Mouse (Mus musculus): Measurements from ENCODE around the gene Igsf1.

Igsf1 gene

DNA sequence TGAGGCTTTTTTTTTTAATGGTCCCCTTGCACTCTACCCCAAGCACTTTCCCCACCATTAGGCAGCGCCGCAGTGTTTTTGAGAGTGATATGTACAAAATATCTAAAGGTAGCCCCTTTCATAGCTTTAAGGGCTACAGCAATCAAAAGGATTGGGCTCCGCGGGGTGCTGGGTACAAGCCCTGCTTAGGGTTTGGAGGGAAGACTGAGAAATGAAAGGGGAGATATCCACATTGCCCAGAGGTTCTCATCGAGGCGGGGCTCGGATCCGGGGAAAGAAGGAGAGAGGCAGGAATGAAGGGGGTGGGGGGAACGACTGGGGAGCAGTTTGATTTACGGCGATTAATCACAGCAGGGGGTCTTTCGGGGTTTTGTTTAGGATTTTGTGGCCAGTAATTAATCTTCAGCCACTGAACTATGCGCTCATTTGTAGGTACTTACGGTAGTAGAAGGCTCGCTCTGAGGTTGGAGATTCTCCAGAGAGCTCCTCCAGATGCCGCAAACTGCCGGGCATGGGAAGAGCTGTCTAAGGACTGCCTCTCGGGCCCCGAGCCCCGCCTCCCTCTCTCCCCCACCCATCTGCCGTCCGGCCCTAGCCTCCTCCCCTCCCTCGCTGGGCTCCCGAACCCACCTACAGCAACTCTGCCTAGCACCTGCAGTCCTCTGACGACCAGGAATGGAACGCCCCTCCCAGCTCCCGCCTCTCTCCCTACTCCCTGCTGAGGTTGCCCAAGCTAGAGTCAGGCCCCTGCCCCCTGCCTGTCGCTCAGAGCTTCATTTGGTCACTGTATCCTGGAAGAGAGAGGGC, at the start of gene Igsf1:
Gene Igsf1, minus strand, starts transcription at position 537 of the 807 bp plus-strand sequence.
- no peak for DNase-seq (ENCODE audit: low read depth, low spot score)

DNA sequence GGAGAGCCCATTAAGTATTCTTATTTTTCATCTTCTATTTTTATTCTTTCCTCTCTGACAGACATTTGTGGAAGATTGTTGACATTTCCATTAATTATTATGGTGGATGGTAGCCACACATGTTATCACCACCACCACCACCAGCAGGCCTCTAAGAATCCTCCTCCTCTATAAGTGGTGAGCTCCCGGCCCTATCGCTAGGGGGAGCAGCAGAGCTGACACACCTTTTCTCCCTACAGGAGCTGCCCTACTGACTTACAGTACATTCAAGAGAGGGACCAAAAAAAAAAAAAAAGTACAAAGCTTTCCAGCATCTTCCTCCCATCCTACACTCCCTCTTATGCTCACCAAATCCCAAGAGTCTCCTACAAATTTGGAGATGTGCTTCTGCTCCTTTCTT, 26.7 kb downstream of the Igsf1 start:
- DNase-seq (ENCODE audit: low read depth, low spot score) = no peak

DNA sequence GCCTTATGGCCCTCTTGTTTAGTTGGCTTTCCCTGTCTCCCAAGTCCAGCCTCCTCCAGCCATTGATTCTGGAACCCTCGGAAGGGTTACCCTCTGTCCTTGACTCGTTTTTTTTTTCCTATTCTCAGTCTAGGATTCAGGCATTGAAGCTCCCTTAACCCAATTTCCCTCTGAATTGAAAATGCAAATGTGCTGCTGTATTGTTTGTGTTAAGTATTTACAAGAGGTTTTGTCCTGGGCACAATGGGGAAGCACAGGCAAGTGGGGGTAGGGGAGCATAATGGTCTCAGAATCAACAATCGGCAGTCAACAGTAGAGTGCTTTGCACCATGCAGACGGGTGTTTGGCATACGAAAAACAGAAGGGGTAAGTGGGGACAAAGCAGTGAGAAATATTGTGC, 52.4 kb downstream of the Igsf1 start:
- no peak for DNase-seq (ENCODE audit: low read depth, low spot score)

DNA sequence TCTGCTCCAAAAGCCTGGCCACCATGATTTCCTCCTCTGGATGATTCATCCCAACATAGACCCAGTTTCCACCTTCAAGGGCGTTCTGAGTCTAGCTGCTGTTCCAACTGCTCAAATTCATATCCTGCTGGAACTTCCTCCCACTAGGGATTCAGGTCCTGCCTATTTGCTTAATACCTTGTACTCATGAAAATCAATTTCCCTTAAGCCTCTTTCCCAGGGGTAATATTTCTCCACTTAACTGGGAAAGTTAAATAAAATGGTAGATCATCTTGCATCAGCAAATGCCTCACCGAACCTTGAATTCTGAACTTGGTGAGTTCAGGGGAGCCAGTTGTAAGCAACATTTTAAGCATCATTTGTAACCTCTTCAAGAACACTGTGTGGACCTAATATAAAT, 62.6 kb downstream of the Igsf1 start, which contains the start of gene Olfr1321:
Gene Olfr1321, minus strand, starts transcription at position 101 of the 400 bp plus-strand sequence.
- DNase-seq (ENCODE audit: low read depth, low spot score) = no peak
